Mouse (Mus musculus) liver, adult 10 weeks (tissue): Measurements from ENCODE around the gene Nwd1. TPM values are rescaled to one million over a fixed set of nuclear protein-coding genes. Genes with fewer than 3 reads are reported as not detected.

Experiments used
- polyA plus RNA-seq: library from polyadenylated mRNA; stranded (reverse); fragments of 350-450 nt; fragmentation: Illumina TruSeq; extraction: RNeasy Lipid Tissue Mini Kit (QIAGEN cat#74804); gene quantifications from one replicate; pipeline ENCODE4 v1.2.3, GENCODE M21; 2014; ENCODE audit warnings: low read depth, low replicate concordance

Gene Nwd1
- not detected for polyA plus RNA-seq

DNA sequence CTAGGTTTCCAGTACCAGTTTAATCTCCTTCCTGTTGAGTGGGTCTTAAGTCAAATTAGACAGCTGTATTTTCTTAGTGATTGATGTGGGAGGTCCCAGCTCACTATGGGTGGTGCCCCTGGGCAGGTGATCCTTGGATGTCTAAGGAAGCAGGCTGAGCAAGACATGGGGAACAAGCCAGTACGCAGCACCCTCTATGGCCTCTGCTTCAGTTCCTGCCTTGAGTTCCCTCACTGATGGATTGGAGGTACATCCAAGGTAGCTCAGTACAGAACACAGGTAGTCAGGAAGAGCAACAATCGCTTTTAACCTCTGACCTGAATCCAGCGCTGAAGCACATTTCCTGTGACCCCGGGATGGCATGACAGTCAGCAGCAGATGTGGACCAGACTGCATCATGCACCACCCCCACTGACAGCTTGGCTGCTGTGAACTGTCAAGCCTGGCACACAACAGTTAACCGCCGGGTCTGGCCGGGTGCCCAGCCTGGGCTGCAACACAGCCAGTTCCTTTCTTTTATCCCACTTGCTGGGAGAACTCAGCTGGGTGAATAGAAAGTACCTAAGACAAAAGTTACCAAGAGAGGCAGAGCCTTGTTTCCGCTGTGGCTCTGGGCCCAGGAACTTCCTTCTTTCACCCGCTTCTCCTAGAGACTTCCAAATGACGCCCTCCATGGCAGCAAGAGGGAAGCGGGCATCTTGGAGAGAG lies at the start of gene Nwd1:
Nwd1 (plus strand) TSS at position 652 of the 708 bp plus-strand sequence.

DNA sequence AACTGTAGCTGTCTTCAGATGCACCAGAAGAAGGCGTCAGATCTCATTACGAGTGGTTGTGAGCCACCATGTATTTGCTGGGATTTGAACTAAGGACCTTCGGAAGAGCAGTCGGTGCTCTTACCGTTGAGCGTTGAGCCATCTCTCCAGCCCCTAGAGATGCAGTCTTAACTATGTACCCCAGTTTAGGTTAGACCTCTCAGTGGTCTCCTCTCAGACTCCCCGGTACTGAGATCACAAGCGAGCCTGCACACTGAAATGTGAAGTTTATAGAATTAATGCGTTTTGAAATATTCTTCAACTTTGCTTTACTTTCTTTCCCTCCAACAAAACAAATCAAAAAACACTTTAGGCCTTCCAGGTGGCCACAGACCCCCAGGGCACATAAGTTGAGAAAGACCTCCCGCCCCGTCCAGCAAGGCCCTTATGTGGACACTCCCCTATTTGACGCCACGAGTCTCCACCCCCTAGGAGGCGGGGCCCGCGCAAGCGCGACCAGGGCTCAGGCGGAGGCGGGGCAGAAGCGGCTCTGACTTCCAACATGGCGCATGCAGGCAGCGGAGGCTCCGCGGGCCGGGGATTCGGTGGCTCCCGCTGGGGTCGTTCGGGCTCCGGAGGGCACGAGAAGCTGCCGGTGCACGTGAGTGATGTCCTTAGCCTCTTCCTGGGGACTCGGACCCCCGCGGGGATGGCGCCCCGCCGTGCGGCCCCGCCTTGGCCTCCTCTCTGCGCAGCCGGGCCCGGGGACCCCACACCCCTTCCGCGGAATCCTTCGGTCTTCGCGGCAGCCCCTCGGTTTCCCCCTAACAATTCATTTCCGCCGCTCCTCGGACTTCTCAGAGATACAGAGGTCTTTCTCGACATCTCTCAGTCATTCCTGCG lies 76.5 kb downstream of the Nwd1 start, which contains the start of gene Sin3b:
Sin3b (plus strand) TSS at position 517 of the 882 bp plus-strand sequence.

DNA sequence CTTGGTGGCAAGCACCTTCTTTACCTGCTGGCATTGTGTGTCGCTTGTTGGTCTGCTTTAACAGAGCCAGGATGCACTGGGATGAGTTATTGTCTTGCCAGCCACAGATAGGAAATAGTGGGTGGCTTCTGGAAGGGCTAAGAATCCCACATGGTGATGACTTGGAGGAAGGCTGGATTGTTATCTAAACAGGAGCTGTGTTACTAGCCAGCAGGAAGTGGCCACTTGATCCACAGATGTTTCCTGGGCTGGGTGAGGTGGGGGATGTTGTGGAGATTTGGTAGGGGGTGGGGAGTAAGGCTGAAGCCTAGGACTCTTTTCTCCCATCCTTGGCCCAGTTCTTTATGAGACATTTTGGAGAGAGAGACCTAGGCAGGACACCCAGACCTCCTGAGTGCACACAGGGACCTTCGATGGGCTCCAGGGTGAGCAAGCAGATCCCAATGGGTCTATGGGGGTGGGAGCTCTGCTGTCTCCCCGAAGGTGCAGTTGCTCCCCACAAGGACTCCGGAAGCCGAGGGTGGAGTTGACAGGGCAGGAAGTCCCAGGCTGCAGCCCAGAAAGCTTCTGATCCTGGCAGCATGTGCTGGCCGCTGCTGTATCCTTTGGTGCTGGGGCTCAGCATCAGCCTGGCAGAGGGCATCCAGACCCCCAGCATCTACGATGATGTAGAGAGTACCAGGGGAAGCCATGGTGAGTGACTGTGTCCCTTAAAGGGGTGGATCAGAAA lies 115.0 kb downstream of the Nwd1 start, which contains the start of gene F2rl3:
F2rl3 (plus strand) TSS at position 559 of the 730 bp plus-strand sequence.

Other genes with a start within 250 kb of the Nwd1 start
- 11.4 TPM for gene Eps15l1, start 225.3 kb upstream of the Nwd1 start, polyA plus RNA-seq
- gene Calr3, start 202.8 kb upstream of the Nwd1 start, polyA plus RNA-seq = 2.2 TPM
- 0.26 TPM for gene 1700030K09Rik, start 202.8 kb upstream of the Nwd1 start, polyA plus RNA-seq
- gene Cherp, start 171.5 kb upstream of the Nwd1 start, polyA plus RNA-seq = 3.3 TPM
- gene Slc35e1, start 154.1 kb upstream of the Nwd1 start, polyA plus RNA-seq = 19.0 TPM
- 0.69 TPM for gene Med26, start 98.4 kb upstream of the Nwd1 start, polyA plus RNA-seq
- 30.5 TPM for gene Smim7, start 75.6 kb upstream of the Nwd1 start, polyA plus RNA-seq
- 0.29 TPM for gene Tmem38a, start 74.7 kb upstream of the Nwd1 start, polyA plus RNA-seq
- 8.7 TPM for gene Sin3b, start 76.6 kb downstream of the Nwd1 start, polyA plus RNA-seq
- not detected for gene F2rl3, start 115.2 kb downstream of the Nwd1 start, polyA plus RNA-seq